Mouse (Mus musculus): ENCODE measurements at regions not wholly inside any gene's neighbourhood (a gene's known extent, or its start where the extent isn't known, plus 50 kb on each side); places are given as distances from the start of the nearest gene placed in this dataset.

DNA sequence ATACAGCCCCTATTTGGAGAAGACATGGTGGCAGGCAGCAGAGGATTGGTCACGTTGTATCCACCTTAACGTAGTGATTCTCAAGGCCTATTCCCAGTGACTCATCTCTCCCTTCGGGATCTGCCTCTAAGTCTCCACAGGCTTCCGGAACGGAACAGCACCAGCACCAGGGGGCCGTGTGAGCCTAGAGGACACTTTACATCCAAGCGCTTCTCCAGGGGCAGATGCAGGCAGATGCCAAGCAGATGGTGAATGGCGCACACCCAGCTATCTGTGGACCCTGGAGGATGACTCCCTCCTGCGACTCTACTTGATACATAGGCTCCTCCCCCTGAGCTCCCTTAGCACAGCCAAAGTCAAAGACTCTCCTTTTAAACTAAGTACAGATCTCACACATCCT, 94.3 kb downstream of the Avpr1a start:
- TF ChIP-seq ZNF384 (IDR thresholded peaks at IDR 0.05; ENCODE audit: low read depth, low read length) (no peak), MAFK (IDR thresholded peaks at IDR 0.05; ENCODE audit: insufficient read depth, low read depth, low read length) (no peak)

Measured in ES-E14 (cell line).